Mouse (Mus musculus) heart, postnatal 14 days (tissue): ENCODE data around the gene Sesn1. TPM values are rescaled to one million over a fixed set of nuclear protein-coding genes. Genes with fewer than 3 reads are reported as not detected.
"Not testable (repeated sequence)": the region's sequence is repeated elsewhere in the genome, so short reads cannot be mapped to it uniquely, and the experiment has no call there.

Source experiments
- DNase-seq, 2 experiments: peaks; one replicate each; pipeline ENCODE4 v3.0.0; 2021 to 2022
- intact Hi-C: fragments of 180-260 bp; cut with DNase I; formaldehyde crosslinking; loops from one replicate; pipeline ENCODE4 v1.15.1; 2025
- total RNA-seq, 2 experiments: library from RNA; stranded (reverse); gene quantifications; 2 replicates each; pipeline ENCODE4 v1.2.3; 2021

Gene Sesn1
- total RNA-seq, 2 experiments from 2014 or later: 109 to 113 TPM

DNA sequence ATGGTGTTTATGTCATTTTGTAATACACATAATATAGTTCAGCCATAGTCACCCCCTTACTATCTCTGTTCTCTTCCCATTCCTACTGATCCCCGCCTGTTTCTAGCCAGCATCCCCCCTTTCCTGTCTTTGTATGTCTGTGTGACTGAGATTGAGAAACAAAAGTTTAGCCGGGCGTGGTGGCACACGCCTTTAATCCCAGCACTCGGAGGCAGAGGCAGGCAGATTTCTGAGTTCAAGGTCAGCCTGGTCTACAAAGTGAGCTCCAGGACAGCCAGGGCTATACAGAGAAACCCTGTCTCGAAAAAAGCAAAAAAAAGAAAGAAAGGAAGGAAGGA is 9.0 kb downstream of the Sesn1 start:
- intact Hi-C loops, DNase-seq: not testable (repeated sequence)

DNA sequence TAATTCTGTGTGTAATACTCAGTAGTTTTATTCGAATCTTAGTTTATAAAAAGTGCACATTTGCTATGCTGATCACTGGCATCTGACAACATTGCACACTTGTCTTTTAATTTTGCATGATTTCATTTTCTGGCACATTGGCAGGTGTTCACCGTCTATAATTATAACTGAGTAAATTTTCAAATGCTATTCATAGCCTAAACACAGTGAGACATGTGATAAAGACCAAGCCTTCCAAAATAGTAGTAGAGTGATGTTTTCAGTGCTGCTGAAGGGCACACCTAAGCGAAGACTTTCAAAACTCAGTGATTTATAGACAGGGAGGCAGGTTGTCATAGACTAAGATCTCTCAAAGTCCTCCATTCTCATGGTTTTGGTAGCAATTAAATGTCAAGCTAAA is 9.6 kb downstream of the Sesn1 start:
- no peak for DNase-seq
- intact Hi-C loops: no loop called here

DNA sequence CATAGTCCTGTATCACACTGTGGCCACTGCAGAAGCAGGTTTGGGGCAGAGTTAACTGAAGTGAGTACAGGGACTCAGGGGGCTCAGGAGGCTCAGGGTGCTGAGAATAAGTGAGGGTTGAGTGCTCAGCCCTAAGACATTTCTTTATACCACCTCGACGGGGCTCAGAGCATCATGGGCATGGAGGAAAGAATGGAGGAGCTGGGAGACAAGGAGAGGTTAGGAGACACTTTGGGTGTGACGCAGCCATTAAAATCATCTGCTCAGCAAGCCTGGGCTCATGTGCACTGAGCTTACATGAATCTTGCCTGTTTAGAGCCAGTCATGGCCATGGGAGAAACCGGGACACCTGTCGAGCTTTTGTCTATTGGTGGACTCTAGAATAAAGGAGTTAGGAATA is 10.7 kb downstream of the Sesn1 start:
- intact Hi-C loops: no loop called here
- no peak for DNase-seq

DNA sequence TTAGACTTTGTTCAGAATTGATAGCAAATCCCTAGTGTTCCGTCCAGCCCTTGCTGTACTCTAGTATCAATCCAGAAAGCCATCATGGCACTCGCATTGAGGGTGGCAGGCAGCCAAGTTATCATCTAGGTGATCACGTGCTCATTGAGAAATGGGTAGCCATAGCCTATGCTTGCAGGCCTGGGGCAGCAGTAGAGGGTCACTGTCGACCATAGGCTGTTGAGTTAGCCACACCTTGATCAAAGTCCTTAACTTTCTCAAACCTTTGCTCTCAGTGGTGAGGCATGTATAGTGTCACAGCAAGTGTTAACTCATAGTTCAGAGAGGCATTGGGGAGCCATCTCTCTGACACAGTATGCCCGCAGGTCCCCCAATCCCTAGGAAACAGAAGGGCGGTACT is 11.4 kb downstream of the Sesn1 start:
- intact Hi-C loops: no loop called here
- no peak for DNase-seq

DNA sequence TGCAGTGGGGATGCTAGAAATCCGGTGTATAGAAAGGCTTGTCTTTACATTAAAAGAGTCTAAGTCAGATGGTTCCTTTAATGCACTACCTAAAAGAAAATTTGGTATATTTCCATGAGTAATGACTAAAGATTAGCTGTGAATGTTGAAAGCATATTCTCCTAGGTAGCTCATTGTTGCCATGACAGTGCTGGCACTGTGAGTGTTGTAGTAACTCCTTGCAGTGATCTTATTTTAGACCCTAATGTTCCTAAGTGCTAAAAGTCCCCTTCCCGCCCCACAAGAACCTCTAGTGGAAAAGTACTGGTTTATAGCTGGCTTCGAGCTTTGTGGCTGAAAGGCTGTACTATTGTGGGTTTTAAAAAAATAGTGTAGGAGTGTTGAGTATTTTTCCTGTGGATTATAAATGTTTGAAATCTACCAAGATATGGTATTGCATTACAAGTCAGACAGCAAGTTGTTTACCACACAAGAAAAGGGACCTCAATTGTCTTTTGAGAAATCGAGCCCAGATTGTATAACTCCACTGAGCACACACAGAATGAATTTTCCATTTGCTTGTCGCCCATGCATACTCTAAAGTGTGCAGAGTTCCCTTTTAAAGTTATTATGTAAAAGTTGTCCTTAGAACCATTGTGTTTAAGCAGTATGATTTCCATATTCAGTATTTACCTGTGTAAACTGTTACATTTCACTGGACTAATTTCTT is 13.0 kb downstream of the Sesn1 start:
- DNase-seq: peak in 1 of 2 experiments; percentile 32
- intact Hi-C loops: no loop called here

DNA sequence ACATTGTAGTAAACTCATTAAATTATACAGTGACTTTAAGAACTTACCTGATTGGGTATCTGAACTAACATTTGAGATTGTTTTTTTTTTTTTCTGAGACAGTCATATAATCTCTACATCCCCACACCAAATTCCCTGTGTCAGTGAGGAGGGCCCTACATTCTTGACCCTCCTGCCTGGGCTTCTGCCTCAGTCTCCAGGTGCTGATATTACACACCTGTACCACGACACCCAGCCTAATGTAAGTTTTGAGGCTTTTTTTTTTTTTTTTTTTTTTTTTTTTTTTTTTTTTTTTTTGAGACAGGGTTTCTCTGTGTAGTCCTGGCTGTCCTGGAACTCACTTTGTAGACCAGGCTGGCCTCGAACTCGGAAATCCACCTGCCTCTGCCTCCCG is 13.5 kb downstream of the Sesn1 start:
- DNase-seq: not testable (repeated sequence)

DNA sequence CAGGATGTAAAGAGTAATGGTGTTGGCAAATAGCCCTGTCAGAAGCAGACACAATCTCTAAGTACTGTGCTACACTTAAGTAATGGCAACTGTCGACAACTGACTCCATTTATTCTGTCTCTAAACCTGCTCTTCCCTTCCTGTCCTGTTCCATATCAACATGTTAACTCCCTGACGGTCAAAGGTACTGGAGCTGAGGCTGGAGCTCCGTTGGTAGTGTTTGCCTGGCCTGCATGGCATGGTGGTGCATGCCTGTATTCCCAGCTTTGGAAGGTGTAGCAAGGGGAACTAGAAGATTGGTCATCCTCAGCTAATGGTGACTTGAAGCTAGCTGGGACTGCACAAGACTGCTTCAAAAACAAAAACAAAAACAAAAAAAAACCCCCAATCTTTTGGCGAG is 14.2 kb downstream of the Sesn1 start:
- intact Hi-C loops: no loop called here
- no peak for DNase-seq

More for the DNA sequence above, 13.5 kb downstream of the Sesn1 start:
- intact Hi-C loops: not testable (repeated sequence)

DNA sequence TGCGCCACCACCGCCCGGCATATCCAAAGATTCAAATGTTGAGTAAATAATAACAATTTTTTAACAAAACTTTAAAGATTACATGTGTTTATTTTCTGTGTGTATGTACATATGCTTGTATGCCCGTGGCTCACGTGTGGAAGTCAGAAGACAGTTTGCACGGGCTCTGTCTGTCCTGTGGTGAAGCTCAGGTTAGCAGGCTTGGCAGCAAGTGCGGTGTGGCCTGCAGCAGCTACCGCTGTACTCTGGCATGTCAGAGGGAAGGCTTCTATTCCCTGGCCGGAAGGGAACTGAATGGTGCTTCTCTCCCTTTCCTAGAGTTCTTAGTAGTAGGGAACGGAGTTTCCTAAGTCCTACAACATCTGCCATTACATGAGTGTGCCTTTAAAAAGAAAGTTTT is 15.3 kb downstream of the Sesn1 start:
- intact Hi-C loops: no loop called here
- DNase-seq: no peak

DNA sequence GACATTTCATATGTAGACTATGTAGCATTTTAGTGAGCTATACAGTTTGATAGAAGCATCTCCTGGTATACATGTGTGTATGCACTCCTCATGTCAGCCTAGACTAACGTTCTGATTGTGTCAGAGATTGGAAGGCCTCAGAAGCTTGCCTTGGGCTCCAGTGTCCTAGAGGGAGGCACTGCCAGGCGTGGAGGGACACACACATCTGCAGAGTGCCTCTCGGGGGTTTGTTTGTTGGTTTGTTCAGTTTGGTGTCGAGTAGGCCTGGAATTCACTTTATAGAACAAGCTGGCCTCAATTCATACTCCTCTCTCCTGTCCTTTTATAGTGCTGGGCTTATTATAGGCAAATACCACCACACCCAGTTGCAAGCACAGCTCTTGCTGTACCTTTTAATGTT is 16.3 kb downstream of the Sesn1 start:
- no peak for DNase-seq

DNA sequence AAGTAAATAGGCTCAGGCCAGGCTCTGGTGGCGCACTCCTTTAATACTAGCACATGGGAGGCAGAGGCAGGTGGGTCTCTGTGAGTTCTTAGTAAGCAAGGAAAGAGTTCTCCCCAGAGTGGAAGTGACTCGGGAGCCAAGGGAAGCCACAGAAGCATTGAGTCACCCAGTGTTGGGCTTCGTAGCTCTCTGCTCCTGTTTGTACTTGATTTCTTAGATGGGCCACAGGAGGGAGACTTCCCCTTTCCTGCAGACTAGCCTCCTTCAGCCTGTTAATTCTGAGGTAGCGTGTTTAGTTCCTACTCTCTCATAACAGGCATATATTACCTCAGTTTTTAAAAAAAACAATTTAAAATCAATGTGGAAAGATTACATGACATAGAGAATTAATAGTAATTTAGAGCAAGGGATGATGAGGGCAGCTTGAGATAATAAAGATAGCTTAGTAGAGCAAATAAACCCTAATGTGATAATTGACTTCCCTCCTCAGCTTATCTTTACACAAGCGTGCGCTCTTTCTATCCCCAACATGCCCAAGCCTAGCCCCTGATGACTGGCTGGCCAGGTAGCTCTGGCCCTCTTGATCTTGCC is 16.9 kb downstream of the Sesn1 start:
- DNase-seq: no peak
- intact Hi-C loops: no loop called here

More for the DNA sequence above, 16.3 kb downstream of the Sesn1 start:
- intact Hi-C loops: no loop called here

DNA sequence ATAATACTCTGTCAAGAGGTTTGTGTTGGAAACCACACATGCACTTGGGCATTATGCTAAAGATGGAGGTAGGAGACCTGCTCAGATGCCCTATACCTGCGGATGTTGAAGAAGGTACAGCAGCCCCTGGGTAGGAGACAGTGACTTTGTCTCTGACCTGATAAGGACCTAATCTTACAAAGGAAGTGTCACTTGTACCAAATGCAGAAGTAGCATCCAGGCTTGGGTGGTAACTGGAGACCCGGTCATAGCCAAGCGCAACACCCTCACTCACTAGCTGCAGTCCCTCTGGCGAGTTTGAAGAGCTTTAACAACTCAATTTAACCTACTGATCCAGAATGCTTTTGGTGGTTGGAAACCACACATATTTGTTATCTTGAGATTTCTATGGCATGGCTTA is 18.0 kb downstream of the Sesn1 start:
- no peak for DNase-seq
- intact Hi-C loops: loop anchor here (2.0 kb wide), 1 partner anchor 465 kb away; no protein-coding TSS in a partner anchor

DNA sequence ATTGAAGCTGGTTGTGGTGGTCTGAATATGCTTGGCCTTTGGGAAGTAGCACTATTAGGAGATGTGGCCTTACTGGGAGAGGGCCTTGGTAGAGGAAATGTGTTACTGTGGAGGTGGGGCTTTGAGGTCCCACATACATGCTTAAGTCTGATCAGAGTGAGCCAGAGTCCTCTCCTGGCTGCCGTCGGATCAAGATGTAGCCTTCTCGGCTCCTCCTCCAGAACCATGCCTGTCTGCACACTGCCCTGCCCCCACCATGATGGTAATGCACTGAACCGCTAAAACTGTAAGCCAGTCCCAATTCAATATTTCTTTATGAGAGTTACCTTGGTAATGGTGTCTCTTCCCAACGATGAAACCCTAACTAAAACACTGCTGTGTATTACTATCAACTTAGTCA is 19.5 kb downstream of the Sesn1 start:
- intact Hi-C loops: loop anchor here (2.0 kb wide), 1 partner anchor 464 kb away; no protein-coding TSS in a partner anchor
- DNase-seq: no peak

DNA sequence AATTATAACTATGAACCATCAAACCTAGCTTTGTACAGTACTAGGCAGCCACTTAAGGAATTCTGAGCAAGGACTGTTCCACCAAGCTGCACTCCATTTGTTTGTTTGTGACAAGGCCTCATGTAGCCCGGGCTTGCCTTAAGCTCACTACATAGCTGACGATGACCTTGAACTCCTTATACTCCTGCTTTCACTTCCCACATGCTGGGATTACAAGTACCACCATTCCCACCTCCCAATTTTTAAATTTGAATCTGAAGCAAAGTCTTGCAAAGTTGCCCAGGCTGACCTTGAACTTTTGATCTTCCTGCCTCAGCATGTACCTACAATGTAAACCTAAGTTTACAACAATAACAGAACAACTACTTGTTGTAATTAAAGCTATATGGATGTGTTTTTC is 20.2 kb downstream of the Sesn1 start:
- intact Hi-C loops: loop anchor here (2.0 to 5.0 kb wide), 3 partner anchors 61 to 463 kb away; no protein-coding TSS in a partner anchor

DNA sequence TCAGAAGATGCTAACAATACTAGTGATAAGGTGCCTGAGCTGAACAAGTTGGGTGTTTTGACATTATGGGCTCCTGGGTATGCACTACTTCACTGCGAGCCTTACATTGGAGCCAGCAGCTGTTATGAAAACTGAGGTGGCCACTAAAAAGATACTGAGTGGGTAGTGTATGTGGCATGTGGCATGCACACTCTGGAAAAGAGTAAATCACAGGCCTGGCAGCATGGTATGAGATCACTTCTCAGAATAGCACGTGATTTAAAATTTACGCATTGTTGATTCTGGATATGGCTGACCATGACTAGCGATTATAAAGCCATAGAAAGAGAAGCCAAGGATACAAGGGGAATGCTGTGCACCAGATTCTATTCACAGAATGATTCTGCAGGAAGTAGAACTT is 20.7 kb downstream of the Sesn1 start:
- intact Hi-C loops: loop anchor here (2.0 to 5.0 kb wide), 2 partner anchors 60 to 147 kb away; no protein-coding TSS in a partner anchor
- DNase-seq: no peak

More for the DNA sequence above, 20.2 kb downstream of the Sesn1 start:
- no peak for DNase-seq

DNA sequence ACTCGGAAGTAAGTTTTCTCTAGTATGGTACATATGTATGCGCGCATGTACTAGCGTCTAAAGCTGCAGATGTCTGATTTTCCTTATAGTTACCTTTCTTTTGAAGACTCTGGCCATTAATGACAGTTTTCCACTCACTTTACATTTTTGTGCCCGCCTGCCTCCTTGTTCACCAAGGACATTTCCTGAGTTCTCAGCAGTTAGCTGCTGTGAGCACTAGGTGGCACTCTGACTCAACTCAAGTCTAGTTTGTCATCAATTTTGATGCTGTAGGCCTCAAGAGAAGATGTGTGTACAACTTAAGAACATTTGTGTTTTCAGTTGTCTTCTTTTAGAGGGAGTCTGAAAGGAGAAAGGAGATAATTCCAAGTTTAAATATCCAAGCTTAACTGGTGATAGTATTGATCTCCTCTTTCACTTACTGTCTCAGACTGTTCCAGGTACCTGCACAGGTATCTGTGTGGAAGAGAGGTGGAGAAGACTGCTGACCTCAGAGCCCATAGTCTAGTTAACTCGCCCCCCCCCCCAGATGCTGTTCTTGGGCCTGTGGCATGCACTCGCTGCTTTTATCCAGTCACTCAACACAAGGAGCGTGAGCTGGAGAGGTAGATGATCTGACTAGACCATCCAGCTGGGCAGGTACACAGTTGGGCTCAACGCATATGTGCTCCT is 21.3 kb downstream of the Sesn1 start:
- intact Hi-C loops: loop anchor here (1.0 to 5.0 kb wide), 3 partner anchors 60 to 146 kb away; no protein-coding TSS in a partner anchor
- peak; percentile 72 to 79 for DNase-seq

DNA sequence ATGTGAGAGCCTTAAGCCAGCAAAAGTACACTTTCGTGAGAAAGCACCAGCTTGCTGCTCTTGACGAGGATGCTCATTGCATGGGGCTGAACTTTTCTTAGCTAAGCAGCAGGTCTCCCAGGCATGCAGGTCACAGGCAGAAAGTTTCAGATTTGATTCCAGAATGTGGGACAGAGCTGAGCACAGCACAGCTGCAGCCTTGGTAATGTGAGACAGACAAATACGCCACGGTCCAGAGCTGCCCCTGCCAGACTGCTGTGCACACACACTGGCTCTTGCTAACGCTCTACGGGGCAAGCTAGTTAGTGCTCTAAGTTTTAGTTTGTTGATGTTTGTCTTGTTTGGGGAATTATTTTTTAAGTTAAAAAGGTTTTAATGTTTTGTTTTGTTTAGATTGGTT is 22.5 kb downstream of the Sesn1 start:
- DNase-seq: no peak
- intact Hi-C loops: loop anchor here (5.0 kb wide), 1 partner anchor 145 kb away; no protein-coding TSS in a partner anchor

DNA sequence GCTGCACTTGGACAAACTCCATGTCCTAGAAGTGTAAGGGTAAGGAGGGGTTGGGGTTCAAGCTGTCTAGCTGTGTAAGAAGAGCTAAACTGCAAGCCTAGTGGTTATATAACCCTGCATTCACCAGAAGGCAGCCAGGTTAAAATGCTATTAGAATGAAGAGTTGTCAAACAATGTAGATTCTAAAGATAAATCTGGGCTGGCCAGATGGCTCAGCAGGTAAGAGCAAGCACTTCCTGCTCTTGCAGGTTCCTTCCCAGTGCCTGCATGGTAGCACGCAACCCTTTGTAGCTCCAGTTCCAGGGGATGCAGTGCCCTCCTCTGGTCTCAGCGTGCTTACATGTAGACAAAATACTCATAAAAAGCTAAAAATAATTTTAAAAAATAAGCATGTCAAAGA is 24.4 kb downstream of the Sesn1 start:
- intact Hi-C loops: loop anchor here (5.0 kb wide), 1 partner anchor 143 kb away; no protein-coding TSS in a partner anchor
- no peak for DNase-seq

DNA sequence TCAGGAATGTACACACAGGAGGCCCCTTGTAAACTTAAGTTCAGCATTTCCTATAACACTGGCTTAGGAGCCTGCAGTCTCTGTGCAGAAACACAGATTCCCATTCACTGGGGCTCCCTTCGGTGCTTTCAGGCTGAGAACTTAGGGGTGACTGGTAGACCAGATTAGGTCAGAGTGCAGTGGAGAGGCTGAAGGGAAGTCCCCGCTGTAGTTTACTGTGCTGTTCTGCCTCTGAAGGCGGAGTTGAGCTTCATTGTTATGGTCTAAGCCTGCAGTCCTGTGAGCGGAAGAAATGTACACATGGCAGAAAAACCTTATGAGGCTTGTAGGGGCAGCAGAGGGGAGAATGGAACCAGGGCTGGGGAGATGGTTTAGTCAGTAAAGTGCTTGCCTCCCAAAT is 29.2 kb downstream of the Sesn1 start:
- intact Hi-C loops: no loop called here
- DNase-seq: no peak

DNA sequence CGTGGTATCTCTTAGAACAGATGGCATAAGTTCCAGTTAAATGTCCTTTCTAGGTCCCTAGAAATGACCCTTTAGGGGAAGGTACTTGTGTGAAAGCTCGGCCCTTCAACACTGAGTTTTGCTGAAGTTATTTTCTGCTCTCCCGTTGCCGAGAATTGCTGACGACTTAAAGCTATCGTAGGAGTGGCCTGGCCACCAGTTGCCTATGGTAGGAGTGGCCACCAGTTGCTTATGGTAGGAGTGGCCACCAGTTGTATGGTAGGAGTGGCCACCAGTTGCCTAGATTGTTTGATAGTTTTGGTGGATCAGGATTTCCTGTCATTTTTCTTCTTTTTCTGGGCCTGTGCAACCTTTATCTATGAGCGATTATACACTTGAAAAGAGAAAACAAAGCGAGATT is 38.0 kb downstream of the Sesn1 start:
- DNase-seq: no peak
- intact Hi-C loops: no loop called here

DNA sequence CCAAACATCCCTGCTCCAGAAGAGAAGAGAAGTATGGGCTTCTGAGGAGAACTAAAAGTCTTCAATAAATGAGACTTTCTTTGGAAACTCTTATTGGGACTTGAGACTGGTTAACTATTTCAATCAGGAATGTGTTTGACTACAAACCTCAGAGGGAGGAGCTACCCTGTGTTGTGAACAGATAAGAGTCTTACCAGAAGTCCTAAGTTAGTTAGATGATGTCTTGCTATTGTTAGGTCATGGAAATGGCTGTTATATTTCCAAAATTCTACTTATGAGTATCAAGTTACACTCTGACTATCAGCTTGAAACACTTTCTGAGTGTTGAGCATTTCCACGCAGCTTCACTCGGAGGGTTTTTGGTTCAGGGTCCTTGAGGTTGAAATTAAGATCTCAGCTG is 39.0 kb downstream of the Sesn1 start:
- intact Hi-C loops: no loop called here
- no peak for DNase-seq

DNA sequence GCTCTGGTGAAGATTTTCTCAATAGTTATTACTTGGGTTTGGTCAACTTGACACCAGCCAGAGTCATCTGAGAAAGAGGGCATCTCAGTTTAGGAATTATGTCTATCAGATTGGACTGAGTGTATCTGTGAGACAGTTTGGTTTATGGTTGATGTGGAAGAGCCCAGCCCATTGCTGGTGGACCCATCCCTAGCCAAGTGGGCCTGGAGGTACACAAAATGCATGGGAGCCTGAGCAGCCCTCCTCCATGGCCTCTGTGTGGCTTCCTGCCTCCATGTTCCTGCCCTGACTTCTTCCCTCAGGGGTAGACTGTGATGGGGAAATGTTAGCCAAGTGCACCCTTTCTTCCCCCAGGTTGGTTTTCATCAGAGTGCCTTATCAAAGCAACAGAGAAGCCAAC is 50.1 kb downstream of the Sesn1 start:
- no peak for DNase-seq
- intact Hi-C loops: no loop called here
